Mouse (Mus musculus) liver, embryonic 14.5 days (tissue): ENCODE results near the gene Btg1. TPM values are rescaled to one million over a fixed set of nuclear protein-coding genes. Genes with fewer than 3 reads are reported as not detected.

Source experiments
- ATAC-seq: fragments of 200-750 bp; cut with Nextera tagmentation; 2 replicates; pipeline ENCODE4 v1.8.0; 2017; ENCODE audit warnings: moderate number of reproducible peaks, mild to moderate bottlenecking, moderate library complexity; ENCODE audit not compliant: insufficient read depth
- DNase-seq, 3 experiments: peaks; one replicate each; pipeline ENCODE4 v3.0.0-alpha.2; 2012 to 2013; ENCODE audit warnings: low read depth in 3 of 3, low spot score in 3 of 3
- H3K27ac ChIP-seq: fragments of 300-500 bp; sonication (generic); 2 replicates; pipeline ENCODE4 v1.5.1; 2014; ENCODE audit warnings: moderate library complexity, mild to moderate bottlenecking, control low read depth, inconsistent platforms
- H3K27me3 ChIP-seq: fragments of 300-500 bp; sonication (generic); 2 replicates; pipeline ENCODE4 v1.6.1; 2014; ENCODE audit warnings: mild to moderate bottlenecking, low read length, moderate library complexity; ENCODE audit not compliant: control insufficient read depth, insufficient read depth
- H3K36me3 ChIP-seq: fragments of 300-500 bp; sonication (generic); replicated peaks from 2 replicates; pipeline ENCODE4 v1.6.1; 2014; ENCODE audit warnings: low read depth; ENCODE audit not compliant: control insufficient read depth, insufficient read depth
- H3K4me1 ChIP-seq, 2 experiments: fragments of 200-500 bp in 1 of 2; fragments of 300-500 bp in 1 of 2; sonication (generic) in 1 of 2; replicated peaks; 2 replicates each; pipeline ENCODE4 v1.6.1; 2012 to 2014; ENCODE audit warnings: antibody characterized with exemption in 1 of 2, inconsistent platforms in 1 of 2, low read length in 1 of 2; ENCODE audit not compliant: control insufficient read depth in 2 of 2, insufficient read depth in 2 of 2
- H3K4me2 ChIP-seq: fragments of 300-500 bp; sonication (generic); 2 replicates; pipeline ENCODE4 v1.6.1; 2014; ENCODE audit warnings: low read depth, mild to moderate bottlenecking, control low read depth, moderate library complexity
- H3K4me3 ChIP-seq, 2 experiments: fragments of 200-500 bp in 1 of 2; fragments of 300-500 bp in 1 of 2; sonication (generic) in 1 of 2; 2 replicates each; pipeline ENCODE4 v1.5.1; 2012 to 2014; ENCODE audit warnings: low read depth in 2 of 2, low read length in 2 of 2, mild to moderate bottlenecking in 2 of 2, control low read depth in 1 of 2, inconsistent platforms in 1 of 2, moderate library complexity in 1 of 2; ENCODE audit not compliant: insufficient read depth in 1 of 2
- H3K9ac ChIP-seq: fragments of 300-500 bp; sonication (generic); replicated peaks from 2 replicates; pipeline ENCODE4 v1.6.1; 2014; ENCODE audit warnings: mild to moderate bottlenecking, control low read depth, moderate library complexity
- H3K9me3 ChIP-seq: fragments of 300-500 bp; sonication (generic); 2 replicates; pipeline ENCODE4 v1.6.1; 2016; ENCODE audit warnings: low read length, mixed read lengths; ENCODE audit not compliant: control insufficient read depth
- CTCF ChIP-seq: IDR thresholded peaks from 2 replicates; pipeline ENCODE4 v1.5.1; 2016; ENCODE audit warnings: antibody characterized with exemption, low read depth, control low read depth
- EP300 ChIP-seq: IDR thresholded peaks from 2 replicates; pipeline ENCODE4 v1.6.1; 2016; ENCODE audit warnings: antibody characterized with exemption, low read depth
- WGBS: fragments of 180-500 bp; shearing (Covaris S2); extraction: QIAGEN DNeasy Blood & Tissue Kit; methylation state at CpG from one replicate; pipeline ENCODE4 v1.1.7; 2014; ENCODE audit not compliant: insufficient replicate concordance; 5-methylcytosine and 5-hydroxymethylcytosine counted together
- polyA plus RNA-seq, 2 experiments: library from polyadenylated mRNA; depleted of rRNA in 1 of 2; stranded (reverse) in 1 of 2; unstranded in 1 of 2; fragments of >200 nt; fragmentation: Nextera tagmentation in 1 of 2; extraction: Ambion mirVana in 1 of 2; gene quantifications; 2 replicates each; pipeline versions ENCODE4 v1.2.1 to v1.2.3; 2012 to 2014

The Btg1 gene
- polyA plus RNA-seq, 2 experiments: 2.7 to 7.9 TPM

DNA sequence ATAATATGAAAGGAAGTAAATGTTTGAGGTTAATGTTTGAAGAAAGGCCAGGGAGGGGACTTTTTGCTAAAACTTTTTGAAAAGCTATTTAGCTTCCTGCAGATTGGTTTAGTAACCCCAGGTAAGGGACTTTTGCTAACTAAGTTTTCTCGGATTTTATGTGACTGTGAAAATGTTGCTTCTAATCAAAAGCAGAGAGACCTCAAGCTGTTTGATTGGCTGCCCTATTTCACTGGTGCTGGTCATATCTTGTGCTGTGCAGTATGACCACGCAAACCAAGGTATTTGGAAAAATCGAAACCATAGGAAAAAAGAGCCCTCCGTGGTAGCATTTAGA is 30.0 kb upstream of the Btg1 start:
- no peak for TF ChIP-seq CTCF
- no peak for TF ChIP-seq EP300

DNA sequence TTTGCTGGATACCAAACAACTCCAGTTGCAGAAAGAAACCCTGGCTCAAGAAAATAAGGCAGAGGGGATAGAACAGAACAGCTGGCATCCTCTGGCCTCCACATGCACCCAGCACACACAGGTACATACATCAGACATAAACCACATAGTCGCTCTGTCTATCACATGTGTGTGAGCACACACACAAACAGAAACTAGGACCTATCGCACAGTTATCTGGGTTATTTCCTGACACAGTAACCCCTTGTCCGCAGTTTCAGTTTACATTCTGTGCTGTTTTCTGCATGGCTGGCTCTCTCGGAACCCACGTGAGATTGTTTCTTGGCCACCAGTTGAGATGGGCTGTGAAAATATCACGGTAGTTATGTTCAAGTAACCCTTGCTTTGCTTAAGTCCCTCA is 28.6 kb upstream of the Btg1 start:
- Histone ChIP-seq H3K27me3 (no peaks in the 10 kb centered on the region), H3K9me3 (no peaks in the 10 kb centered on the region), H3K9ac (no peak overlapping the region), H3K36me3 (no peaks in the 10 kb centered on the region), H3K4me3 (no peak overlapping the region), H3K4me1 (no peaks in the 10 kb centered on the region), H3K4me2 (no peak overlapping the region), H3K27ac (no peak overlapping the region)
- 59% methylated on average over 6 of the region's 6 CpGs for WGBS
- TF ChIP-seq EP300 (no peak), CTCF (no peak)
- DNase-seq: no peak
- no peak for ATAC-seq

More for the DNA sequence above, 30.0 kb upstream of the Btg1 start:
- ATAC-seq (no peak), DNase-seq (no peak)
- Histone ChIP-seq H3K4me3 (no peak overlapping the region), H3K27me3 (no peaks in the 10 kb centered on the region), H3K27ac (no peak overlapping the region), H3K9ac (no peak overlapping the region), H3K4me2 (no peak overlapping the region), H3K36me3 (no peaks in the 10 kb centered on the region), H3K9me3 (no peaks in the 10 kb centered on the region), H3K4me1 (no peaks in the 10 kb centered on the region)
- 63% methylated on average over 4 of the region's 4 CpGs for WGBS

DNA sequence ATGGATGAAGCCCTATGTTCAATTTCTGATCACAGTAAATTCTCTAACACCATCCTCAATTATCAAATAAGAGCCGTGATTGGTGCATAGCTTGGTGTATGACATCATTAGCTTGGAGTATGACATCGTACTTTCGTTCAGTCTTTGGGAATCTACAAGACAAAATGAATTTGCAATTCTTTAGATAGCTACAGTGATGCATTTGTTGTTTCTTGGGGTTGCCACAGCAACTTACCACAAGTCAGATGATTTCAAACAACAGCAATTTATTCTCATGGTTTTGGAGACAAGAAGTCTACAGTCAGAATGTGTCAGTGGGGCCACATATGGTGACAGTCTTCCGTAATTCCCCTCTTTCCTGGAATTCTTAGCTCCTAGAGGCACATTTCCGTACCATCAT is 27.0 kb upstream of the Btg1 start:
- Histone ChIP-seq H3K27ac (no peak overlapping the region), H3K4me3 (no peak overlapping the region), H3K4me2 (no peak overlapping the region), H3K9ac (no peak overlapping the region), H3K36me3 (no peaks in the 10 kb centered on the region), H3K9me3 (no peaks in the 10 kb centered on the region), H3K4me1 (no peaks in the 10 kb centered on the region), H3K27me3 (no peaks in the 10 kb centered on the region)
- TF ChIP-seq EP300: no peak
- no peak for TF ChIP-seq CTCF
- WGBS: 63% methylated on average over 5 of the region's 5 CpGs
- ATAC-seq: no peak
- DNase-seq: no peak

DNA sequence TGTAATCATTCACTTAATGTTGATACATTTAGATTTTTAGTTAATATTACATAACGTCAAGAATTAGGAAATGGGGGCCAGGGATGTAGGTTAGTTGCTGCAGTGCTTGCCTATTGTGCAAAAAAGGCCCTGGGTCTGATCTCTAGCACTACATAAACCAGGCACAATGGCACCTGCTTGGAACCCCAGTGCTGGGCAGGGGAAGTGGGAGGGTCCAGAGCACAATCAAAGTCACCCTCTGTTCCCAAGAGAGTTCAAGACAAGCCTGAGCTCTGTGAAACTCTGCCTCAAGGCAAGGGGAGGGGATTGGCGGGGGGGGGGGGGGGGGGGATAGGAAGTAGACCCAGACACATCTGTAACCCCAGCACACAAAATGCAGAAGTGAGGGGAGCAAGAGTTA is 24.7 kb upstream of the Btg1 start:
- no peak overlapping the region for H3K27ac ChIP-seq
- H3K4me3 ChIP-seq: no peak overlapping the region
- H3K36me3 ChIP-seq: no peaks in the 10 kb centered on the region
- no peaks in the 10 kb centered on the region for H3K27me3 ChIP-seq
- H3K9me3 ChIP-seq: no peaks in the 10 kb centered on the region
- TF ChIP-seq EP300: no peak
- no peak for TF ChIP-seq CTCF
- H3K9ac ChIP-seq: no peak overlapping the region
- ATAC-seq (no peak), DNase-seq (no peak)
- no peak overlapping the region for H3K4me2 ChIP-seq
- H3K4me1 ChIP-seq: no peaks in the 10 kb centered on the region
- 45% methylated on average over 1 of the region's 2 CpGs for WGBS

DNA sequence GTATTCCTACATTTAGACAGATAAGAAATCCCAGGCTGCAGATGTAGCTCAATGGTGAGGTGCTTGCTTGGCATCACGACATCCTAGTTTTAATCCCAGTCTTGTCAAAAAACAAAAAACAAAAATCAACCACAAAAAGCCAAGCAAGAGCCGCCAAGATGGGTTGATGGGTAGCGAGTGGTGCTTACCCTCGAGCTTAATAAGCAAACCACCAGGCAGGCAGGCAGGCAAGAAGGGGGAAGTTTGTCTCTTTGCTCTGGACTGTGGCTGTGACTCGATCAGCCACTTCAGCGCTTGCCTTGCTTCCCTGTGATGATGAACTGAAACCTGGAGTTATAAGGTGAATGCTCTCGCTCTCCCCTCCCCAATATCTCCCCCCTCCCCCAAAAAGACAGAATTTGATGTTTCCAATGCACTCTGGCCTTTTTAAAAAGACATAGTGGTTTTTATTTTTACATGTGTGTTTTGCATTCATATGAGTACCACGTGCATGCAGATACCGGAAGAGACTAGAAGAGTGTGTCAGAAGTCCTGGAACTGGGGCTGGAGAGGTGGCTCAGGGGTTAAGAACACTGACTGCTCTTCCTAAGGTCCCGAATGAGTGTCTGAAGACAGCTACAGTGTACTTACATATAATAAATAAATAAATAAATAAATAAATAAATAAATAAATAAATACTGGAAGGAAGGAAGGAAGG is 21.2 kb upstream of the Btg1 start:
- DNase-seq (no peak), ATAC-seq (no peak)
- no peaks in the 10 kb centered on the region for H3K27me3 ChIP-seq
- no peak overlapping the region for H3K27ac ChIP-seq
- H3K4me1 ChIP-seq: no peaks in the 10 kb centered on the region
- H3K4me3 ChIP-seq: no peak overlapping the region
- no peak for TF ChIP-seq CTCF
- TF ChIP-seq EP300: no peak
- 48% methylated on average over 10 of the region's 10 CpGs for WGBS
- H3K4me2 ChIP-seq: no peak overlapping the region
- H3K36me3 ChIP-seq: no peaks in the 10 kb centered on the region
- no peaks in the 10 kb centered on the region for H3K9me3 ChIP-seq
- H3K9ac ChIP-seq: no peak overlapping the region
